Mouse (Mus musculus): ENCODE measurements around the gene Osbp2.
A peak's percentile ranks its signal among the peaks of the same experiment; 100 is the strongest.

The Osbp2 gene

DNA sequence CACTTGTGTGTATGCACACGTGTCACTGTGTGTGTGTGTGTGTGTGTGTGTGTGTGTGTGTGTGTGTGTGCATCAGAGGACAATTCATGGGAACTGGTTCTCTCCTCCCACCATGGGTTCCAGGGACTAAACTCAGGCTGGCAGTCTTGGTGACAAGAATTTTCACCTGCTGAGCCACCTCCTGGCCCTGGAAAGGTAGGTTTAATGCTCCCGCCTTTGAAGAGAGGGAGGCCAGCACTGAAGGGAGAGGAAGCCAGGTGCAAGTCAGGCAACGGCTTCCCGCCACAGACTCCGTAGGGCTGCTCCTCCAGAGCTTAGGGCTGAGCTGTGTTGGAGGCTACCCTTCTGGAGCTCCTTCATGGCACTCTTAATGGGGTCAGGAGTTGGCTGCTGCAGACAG is 104.3 kb downstream of the Osbp2 start:
- no peak for DNase-seq (ENCODE audit: low spot score in 2 of 2)

DNA sequence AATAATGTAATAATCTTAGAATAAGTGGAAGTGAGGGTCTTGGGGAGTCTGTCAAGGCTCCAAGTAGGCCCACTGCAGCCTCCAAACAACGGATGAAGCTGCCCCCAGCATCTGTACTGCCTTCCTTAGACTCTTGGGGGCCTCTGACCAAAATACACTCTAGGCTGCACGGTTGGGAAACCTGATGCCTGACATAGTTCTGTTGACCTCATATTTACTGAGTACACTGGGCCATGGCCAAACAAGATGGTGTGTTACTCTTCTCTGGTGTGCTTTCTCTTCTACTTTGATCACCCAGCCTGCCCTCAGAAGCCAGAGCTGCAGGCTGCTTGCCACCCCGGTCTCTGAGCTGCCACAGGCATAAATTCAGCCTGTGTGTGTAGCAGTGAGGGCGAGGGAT is 108.4 kb downstream of the Osbp2 start:
- DNase-seq (ENCODE audit: low spot score in 2 of 2): no peak

DNA sequence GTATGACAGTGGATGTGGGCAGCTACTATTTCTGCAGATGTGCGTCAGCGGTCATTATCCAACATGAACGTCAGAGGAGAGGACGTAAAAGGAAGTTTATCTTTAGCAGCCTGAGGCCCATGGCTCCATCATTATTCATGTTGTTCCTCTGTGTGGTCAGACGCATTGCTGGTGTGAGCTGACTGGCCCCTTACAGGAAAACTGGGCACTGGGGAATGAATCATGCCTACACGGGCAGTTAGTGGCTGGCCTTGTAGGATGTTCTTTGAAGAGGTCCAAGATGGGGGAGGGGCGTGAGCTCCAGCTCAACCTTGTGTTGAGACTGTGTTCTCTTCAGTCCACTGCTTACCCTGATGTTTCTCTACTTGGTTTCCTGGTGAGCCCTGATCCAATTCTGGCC is 109.0 kb downstream of the Osbp2 start:
- DNase-seq (ENCODE audit: low spot score in 2 of 2): no peak

DNA sequence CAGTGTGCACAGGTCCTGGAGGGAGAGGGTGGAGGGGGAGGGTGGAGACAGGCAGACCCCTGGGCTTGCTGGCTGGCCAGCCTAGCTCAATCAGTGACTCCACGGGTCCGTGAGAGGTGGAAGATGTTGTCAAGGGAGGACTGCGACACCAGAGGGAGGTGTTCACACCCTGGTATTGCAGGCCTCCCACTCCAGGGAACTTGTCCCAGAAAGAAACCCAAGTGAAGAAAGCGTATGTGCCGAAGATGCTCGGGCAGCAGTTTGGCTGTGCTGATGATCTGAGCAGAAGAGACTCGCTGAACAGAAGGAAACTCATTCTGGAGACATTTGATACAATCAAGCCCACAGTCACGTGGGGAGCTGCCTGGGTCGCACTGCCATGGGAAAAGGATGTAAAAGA is 109.8 kb downstream of the Osbp2 start:
- DNase-seq (ENCODE audit: low spot score in 2 of 2): no peak

DNA sequence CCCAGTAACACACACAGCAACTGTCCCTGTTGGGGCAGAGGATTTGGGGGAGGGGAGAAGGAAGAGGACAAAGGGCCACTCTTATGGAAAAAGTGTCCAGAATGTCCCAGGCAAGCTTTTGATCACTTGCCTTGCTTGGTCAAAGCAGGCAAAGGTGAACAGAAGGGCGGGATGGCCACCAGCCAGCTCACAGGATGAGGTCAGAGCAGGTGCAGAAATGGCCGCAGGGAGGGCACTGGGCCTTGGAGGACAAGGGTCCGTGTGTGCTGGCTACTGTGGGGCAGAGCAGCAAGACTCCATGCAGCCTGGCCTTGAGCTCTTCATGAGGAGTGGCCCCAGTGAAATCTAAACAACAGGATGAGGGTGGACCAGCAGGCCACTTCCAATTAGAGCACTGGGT is 110.9 kb downstream of the Osbp2 start:
- DNase-seq (ENCODE audit: low spot score in 2 of 2): no peak

DNA sequence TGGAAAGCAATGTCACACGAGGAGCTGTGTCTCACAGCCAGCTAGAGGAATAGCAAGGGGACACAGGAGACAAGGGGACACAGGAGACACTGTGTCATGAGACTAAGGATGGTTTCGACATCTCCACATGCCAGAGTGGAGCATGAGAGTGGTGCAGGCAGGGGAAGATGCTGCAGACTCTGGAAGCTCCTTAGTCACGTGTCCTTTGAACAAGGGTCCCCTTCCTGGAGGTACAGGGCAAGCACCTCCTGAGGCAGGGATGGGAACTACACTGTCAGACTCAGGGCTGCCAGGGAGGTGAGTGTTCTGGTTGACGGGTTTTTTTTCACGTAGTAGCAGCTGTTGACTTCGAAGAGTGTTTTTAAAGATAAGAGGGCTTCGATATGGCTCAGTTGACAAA is 113.9 kb downstream of the Osbp2 start:
- DNase-seq (ENCODE audit: low spot score in 2 of 2): no peak

DNA sequence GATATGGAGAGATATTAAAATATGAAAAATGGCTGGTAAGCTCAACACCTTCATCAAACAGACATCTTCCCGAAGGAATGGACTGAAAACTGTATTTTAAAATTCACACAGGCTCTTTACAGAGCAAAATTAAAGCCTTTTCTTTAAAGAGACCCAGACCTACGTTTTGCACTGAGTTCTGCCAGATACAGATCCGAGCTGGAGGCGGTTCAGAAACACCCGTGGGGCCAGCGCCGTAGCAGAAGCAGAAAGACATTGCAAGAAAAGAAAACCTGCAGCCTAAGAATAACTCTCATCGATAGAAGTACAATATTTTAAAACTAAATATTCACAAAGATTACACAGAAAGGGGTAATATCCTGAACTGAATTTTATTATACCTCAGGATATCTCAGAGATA is 121.3 kb downstream of the Osbp2 start:
- DNase-seq (ENCODE audit: low spot score in 2 of 2): no peak

DNA sequence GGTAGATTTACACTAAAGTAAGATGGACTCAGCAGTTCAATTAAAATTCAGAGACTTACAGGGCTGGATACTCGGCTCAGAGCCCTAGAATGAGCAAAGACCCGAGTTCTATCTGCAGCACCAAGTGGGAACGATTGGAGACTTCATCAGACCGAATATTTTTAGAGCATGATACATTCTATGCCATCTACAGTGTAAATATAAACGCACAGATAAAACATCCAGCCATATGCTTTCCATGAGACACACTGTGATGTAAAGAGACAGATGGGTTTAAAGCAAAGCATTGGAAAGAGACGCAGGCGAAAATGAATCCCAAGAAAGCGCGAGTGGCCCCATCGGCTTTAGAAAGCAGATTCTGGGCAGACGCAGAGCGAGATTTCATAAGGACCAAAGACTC is 122.5 kb downstream of the Osbp2 start:
- no peak for DNase-seq (ENCODE audit: low spot score in 2 of 2)

DNA sequence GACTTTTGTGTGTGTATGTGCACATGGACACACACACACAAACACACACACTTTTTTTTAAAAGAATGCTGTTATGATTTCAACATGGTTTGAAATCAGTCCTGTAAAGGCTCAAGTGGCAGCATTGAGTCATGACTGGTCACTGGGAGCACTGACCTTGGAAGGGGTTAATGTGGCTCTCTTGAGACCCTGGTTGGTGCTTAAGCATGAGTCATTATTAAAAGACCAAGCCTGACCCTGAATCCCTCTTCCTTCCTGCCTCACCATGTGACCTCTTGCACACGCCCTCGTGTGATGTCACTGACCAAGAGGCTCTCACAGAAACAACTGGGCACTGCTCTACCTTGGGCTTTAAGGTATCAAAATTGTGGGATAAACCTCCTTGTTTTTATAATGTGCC is 124.9 kb downstream of the Osbp2 start:
- no peak for DNase-seq (ENCODE audit: low spot score in 2 of 2)

DNA sequence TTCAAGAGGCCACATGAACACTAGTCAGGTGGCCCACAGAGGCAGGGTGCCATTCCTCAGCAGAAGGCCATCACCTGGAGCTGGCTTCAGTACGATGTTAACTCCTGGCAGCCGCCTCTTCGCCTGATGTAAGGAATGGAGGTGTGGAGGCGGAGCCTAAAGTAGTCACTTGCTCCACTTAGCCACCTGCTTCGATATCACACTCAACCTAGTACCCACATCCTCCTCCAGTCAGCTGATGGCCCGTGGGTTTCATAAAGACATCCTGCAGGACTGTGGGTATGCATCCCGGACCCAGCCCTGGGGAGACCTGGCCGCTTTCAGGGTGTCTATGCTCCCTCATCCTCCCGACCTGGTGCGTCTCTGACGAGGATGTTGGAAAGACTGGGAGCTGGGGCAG is 128.0 kb downstream of the Osbp2 start:
- DNase-seq (ENCODE audit: low spot score in 2 of 2): no peak

DNA sequence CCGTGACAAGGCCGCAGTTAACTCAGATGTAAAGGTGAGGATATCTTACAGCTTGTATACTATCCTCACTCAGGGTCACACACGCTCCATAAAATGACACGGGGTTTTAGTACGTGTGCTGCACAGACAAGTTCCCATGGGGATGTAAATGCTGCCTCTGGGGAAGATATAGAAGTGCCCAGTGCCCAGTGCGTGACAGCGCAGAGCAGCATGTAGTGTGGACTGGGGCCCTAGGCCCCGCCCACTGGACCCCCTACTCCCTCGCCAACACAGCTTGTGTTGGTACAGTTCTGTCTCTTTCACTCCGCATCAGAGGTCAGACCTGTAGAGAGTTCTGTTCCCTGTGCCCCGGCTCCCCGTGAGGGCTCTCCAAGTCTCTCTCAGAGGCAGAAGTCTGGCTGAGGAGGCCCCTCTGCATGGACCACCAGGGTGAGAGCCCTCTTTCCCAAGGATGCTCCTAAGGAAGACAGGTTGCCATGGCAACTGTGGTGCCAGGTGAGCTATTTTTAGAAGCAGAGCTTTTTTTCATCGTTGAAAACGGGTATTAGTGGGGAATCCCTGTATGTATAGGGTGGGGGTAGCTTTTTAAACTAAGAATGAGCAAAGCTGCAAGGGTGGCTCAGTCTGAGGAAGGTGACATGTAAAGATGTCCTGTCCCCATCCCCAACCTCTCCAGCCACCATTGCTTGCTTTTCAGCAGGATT is 129.6 kb downstream of the Osbp2 start:
- DNase-seq (ENCODE audit: low spot score in 2 of 2): no peak

DNA sequence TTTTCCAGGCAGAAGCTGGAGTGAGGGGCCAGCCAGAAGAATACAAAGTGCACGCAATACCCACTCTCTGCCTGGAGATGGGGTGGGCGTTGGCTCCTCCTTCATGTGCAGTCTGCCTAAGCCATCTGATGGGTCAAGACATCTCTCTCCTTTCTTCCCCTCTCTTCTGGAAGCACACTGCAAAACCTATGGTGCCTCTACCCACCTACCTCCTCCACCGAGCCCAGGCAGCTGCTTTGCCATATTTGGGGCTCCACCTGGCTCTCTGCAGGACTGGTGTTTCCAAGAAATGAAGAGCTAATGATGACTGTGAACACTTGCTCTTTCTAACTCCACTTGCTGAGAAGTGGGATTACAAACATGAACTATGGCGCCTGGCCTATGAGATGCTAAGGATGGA is 132.2 kb downstream of the Osbp2 start:
- DNase-seq (ENCODE audit: low spot score in 2 of 2): no peak

DNA sequence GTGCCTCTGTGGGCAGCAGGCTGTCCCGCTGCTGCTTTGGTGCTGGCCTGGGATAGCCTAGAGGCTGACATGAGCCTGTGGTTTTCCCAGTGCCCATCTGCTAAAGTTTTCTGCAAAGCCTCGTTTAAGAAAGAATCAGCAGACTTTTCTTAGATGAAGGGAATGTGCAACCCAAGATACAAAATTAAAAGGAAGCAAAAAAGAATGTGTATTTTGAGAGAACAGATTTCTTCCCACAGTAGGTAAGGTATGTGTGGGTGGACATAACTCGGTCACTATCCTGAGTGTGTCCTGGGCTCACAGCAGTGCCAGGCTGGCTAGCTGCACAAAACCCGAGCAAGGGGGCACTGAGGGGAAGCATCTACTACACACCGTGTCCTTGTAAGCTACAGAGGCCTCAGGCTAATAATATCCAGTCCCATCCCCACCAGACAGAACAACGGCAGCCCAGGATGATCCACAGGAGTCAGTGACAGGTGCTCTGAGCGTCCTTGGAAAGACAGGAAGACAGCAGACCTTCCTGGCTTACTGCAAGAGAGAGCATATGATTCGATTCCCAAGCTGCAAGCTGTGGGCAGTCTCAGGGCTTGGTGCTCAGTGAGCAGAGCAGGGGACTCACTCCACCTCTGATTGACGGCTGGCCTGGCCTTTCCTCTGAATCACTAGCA is 136.1 kb downstream of the Osbp2 start:
- DNase-seq (ENCODE audit: low spot score in 2 of 2): no peak

DNA sequence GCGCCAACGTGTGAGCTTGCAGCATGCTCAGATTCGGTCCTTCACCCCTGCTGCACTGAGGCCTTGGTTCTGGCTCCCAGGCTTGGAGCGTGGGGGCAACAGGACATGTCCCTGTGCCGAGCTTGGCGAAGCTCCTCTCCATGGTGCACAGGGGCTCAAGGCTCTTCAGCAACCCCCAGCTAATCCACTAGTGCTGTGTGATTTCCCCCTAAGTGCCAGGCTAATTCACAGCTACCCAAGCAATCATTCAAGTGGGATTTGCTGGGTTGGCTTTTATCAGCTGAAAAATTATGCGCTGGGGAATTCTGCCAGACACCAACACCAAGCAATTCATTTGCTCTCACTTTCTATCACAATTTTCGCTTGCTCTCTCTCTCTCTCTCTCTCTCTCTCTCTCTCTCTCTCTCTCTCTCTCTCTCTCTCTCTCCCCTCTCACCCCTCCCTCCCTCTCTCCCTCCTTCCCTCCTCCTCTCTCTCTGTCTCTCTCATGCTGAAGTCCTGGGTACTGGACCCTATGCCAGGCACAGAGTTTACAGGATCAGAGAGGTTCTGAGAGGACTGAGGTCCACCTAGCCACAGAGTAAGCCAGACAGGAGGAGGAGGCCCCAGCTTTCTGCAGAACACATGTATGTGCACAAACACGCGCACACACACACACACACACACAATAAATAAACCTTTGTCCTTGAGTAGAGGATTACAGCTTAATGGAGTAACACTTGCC is 138.2 kb downstream of the Osbp2 start:
- DNase-seq (ENCODE audit: low spot score in 2 of 2): no peak

DNA sequence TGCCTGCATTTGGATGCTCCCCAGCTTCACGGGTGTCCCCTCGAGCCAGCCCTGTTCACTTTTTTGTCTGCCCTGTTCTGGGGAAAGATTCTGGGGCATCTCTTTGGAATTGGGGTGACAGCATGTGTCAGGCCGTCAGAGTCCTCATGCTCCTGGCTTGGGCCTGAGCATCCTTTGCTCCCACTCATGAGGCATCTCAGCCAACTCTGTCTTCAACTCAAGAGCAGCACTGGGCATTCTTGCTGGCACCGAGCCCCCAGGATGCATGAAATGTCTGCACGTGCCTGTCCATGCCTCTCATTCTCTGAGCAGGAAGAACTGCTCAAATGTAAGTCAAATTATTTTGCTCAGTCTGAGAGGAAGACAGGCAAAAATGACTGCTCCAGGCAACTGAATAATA is 139.0 kb downstream of the Osbp2 start:
- no peak for DNase-seq (ENCODE audit: low spot score in 2 of 2)

DNA sequence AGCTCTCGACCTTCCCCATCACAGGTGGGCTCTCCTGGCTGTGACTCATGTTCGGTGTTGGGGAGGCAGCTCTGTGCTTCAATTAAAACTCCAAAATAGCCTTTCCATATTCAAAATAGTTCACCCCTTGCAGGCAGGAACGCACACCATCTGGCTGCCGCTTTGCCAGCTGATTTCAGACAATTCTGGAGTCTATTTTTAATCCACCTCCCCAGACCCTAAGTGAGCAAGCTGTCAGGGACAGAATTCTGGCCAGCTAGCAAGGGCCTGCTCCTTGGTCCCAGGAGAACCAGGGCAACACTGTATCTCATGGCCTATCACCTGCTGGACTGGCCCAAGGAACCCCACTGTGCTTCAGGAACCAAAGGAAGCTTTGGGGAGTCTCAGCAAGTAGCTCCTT is 139.8 kb downstream of the Osbp2 start:
- no peak for DNase-seq (ENCODE audit: low spot score in 2 of 2)

DNA sequence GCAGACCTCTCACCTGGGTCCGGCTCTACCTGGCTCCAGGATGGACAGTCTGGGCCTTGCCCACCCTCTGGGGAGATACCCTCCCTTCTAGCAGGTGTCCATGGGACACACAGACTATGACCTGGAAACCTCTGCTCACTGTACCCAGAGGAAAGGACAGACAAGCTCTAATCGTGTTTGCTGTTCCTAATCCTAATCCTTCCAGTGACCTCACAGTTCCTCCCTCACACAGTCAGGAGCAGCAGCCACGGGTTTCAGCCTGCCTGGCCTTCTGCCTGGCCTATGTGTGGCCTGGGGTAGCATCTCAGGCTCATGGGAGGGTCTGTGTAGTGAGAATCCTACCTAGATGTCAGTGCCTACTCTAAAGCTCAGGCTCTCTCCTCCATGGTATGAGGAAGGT is 140.8 kb downstream of the Osbp2 start:
- no peak for DNase-seq (ENCODE audit: low spot score in 2 of 2)

DNA sequence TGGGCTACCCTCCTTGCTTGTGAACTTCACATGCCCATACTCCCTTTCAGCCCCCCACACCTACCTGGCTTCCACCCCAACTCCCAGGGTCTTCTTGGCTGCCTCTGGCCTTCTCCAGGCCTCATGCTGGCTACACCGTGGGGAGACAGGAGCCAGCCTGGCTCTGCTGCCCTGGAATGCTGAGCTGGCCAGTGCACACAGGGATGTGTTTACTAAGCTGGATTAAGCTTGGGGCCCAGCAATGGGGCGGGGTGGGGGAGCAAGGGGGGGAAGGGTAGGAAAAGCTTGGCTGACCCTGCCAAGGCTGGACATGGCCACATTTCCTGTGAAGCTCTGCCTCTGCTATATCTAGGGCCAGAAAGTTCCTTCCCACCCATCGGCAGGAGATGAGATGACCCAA is 141.7 kb downstream of the Osbp2 start:
- DNase-seq (ENCODE audit: low spot score in 2 of 2): no peak

DNA sequence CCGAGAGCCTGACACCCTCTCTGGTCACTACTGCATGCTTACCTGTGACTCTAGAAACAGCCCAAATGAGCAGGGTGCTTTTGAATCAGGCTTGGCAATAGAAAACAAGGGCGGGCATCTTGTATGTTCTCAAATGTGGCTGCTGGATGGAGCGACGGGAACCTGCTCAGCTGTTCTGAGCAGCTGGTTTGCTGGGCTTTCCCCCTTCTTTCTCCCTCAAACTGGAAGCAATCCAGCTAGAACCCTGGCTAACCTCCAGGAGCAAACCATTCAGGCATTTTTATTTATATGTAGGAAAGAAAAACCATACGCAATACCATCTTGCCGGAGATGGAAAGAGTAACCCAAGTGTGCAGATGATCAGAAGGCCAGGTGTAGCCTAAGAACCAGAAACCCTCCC is 147.0 kb downstream of the Osbp2 start:
- DNase-seq (ENCODE audit: low spot score in 2 of 2): no peak

DNA sequence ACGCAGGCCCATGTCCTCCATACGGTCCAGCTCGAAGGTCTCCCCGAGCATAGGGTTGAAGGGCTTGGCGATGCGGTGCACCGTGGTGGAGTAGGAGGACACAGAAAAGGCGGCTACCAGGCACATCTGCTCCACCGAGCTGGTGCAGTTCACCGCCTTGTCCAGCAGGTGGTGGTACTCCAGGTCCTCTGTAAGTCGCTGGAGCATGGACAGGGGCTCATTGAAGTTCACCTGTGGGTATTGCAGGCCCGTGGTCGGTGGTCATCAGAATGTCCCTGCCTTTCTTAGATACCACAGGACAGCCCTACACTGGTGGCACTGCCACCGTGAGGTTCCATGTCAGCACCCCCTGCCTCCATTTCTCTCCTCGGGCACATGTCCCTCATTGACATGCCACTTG is 149.2 kb downstream of the Osbp2 start:
- DNase-seq (ENCODE audit: low spot score in 2 of 2): peak in 1 of 2 experiments; percentile 61

DNA sequence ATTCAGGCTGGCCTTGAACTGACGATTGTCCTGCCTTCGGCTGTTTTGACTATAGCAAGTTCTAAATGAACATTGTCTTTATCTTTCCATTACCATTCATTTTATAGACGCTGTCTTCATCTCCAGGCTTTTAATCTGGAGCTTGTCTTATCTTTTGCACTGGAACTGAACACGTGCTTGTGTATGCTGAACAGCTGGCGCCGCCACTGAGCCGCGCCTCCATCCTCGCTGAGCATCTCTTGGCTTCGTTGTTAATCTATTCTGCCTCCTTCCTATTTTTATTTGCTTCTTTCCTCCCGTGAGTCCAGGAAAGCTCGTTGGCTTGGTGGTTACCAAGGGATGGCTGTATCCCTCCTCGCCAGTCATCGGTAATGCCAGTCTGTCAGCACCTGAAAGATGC is 153.5 kb downstream of the Osbp2 start:
- no peak for DNase-seq (ENCODE audit: low spot score in 2 of 2)

DNA sequence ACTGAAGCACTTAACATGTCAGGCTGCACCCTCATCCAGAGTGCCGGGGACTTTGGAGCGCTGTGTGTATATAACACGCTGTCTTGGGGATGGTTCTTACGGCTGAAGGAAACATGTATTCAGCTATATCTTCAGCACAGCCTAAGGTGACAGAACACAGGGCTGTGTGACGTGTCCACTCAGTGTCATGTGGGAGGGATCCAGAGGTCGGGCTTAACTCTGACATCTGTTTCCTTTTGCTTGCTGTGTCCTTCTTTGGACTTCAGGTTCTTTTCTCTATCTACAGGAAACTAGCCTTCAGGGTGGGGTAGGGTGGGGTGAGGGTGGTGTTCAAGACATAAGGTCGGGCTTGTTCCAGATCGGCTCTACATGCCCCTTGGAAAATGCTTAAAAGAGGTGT is 156.6 kb downstream of the Osbp2 start:
- DNase-seq (ENCODE audit: low spot score in 2 of 2): no peak

DNA sequence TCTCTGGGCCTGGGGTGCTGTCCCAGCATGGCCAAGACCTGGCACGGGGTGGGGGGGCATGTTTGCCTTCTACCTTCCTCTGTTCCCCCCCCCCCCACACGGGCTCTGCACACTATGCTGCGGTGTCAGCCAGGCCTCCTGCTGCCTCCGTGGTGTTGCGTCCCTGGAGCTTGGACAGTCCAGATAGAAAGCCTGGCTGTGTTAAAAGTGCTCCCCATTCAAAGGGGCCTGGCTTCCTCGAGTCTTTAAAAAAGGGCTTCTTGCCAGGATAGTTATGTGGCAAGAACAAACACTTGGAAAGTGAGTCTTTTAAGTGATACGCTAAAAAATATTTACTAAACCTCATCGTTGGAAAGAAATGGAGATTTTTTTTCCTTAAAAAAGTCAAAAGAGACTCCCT is 159.3 kb downstream of the Osbp2 start:
- no peak for DNase-seq (ENCODE audit: low spot score in 2 of 2)
